Mouse (Mus musculus): Measurements from ENCODE around the gene Unc93a.
"Not testable (repeated sequence)": the region's sequence is repeated elsewhere in the genome, so short reads cannot be mapped to it uniquely, and the experiment has no call there.

GRCm38 (mm10) chr17:13067864-13068385, 63.7 kb downstream of the Unc93a start:
- TF ChIP-seq CTCF, EP300 (IDR thresholded peaks at IDR 0.05; ENCODE audit: low read depth): not testable (repeated sequence)
